8 mouse cellular contexts compared by ENCODE assay signal in genomic region chr11:79590664-79591590, GRCm38 (mm10). TPM values are rescaled to one million over a fixed set of nuclear protein-coding genes. Genes with fewer than 3 reads are reported as not detected.
DNase-seq lines count a peak whose midpoint lies in the region; ATAC-seq and TF ChIP-seq lines count a peak whose summit lies in the region.

TSS of gene Rab11fip4 (plus strand) at chr11:79591212.

- H3K79me2 ChIP-seq in heart, adult 2 months (replicated peaks; ENCODE audit: control insufficient read depth, insufficient read depth, low read length), result no peaks in the 10 kb centered on the region

- 2% methylated on average over 80 of the region's 98 CpGs for WGBS in heart, adult 2 months
- 1% methylated on average over 89 of the region's 98 CpGs for WGBS in hindbrain, embryonic 16.5 days
- WGBS in limb, embryonic 13.5 days, result 1% methylated on average over 85 of the region's 98 CpGs

- TF ChIP-seq POLR2A in heart, adult 2 months (IDR thresholded peaks at IDR 0.05; ENCODE audit: insufficient read depth, low read depth, low read length), result no peak

- no peak for TF ChIP-seq CTCF in heart, adult 2 months (IDR thresholded peaks at IDR 0.05)

- intact Hi-C loops in heart, adult 2 months (cut with DNase I), result no loop called here

- H3K4me1 ChIP-seq in heart, adult 2 months (ENCODE audit: control insufficient read depth, insufficient read depth, low read length), result no peaks in the 10 kb centered on the region
- peaks cover 17% of the 10 kb centered on the region for H3K4me1 ChIP-seq in hindbrain, embryonic 16.5 days (ENCODE audit: control insufficient read depth, insufficient read depth, low read depth, low read length)
- peaks cover 9% of the 10 kb centered on the region for H3K4me1 ChIP-seq in limb, embryonic 13.5 days

- no peaks in the 10 kb centered on the region for H3K36me3 ChIP-seq in heart, adult 2 months (ENCODE audit: control insufficient read depth, insufficient read depth, low read length)
- H3K36me3 ChIP-seq in hindbrain, embryonic 16.5 days (ENCODE audit: control insufficient read depth, insufficient read depth, low read length), result no peaks in the 10 kb centered on the region
- H3K36me3 ChIP-seq in limb, embryonic 13.5 days, result no peaks in the 10 kb centered on the region

- peak within 1 kb of the TSS; percentile 39 for H3K4me3 ChIP-seq in heart, adult 2 months
- H3K4me3 ChIP-seq in hindbrain, embryonic 16.5 days (ENCODE audit: low read length), result peak within 1 kb of the TSS; percentile 75
- peak within 1 kb of the TSS; percentile 63 for H3K4me3 ChIP-seq in limb, embryonic 13.5 days

- H3K4me2 ChIP-seq in hindbrain, embryonic 16.5 days (ENCODE audit: low read length), result peak within 1 kb of the TSS; percentile 80
- peak within 1 kb of the TSS; percentile 95 for H3K4me2 ChIP-seq in limb, embryonic 13.5 days (replicated peaks)

- no peak within 1 kb of the TSS for H3K9ac ChIP-seq in heart, adult 2 months (ENCODE audit: low read depth, low read length)
- peak within 1 kb of the TSS; percentile 87 for H3K9ac ChIP-seq in hindbrain, embryonic 16.5 days (ENCODE audit: low read depth, low read length)
- H3K9ac ChIP-seq in limb, embryonic 13.5 days, result peak within 1 kb of the TSS; percentile 73

- H3K9me3 ChIP-seq in hindbrain, embryonic 16.5 days (ENCODE audit: control insufficient read depth, low read length), result no peaks in the 10 kb centered on the region
- H3K9me3 ChIP-seq in limb, embryonic 13.5 days, result no peaks in the 10 kb centered on the region

- no peak for DNase-seq in heart, adult 2 months
- DNase-seq in heart, adult 11 months, result no peak
- DNase-seq in R1 (ENCODE audit: low read depth, low spot score) (peak; percentile 82), MN1 (ENCODE audit: low spot score) (no peak)
- peak; percentile 76 for DNase-seq in embryo, embryonic 11 days
- peak; percentile 89 for DNase-seq in retina, postnatal 1 day

- H3K27me3 ChIP-seq in heart, adult 2 months (ENCODE audit: control insufficient read depth, insufficient read depth, low read length), result peaks cover 12% of the 10 kb centered on the region
- 0 out of 2 replicates have a peak, but pooled peaks cover 2% of the 10 kb centered on the region for H3K27me3 ChIP-seq in hindbrain, embryonic 16.5 days (replicated peaks; ENCODE audit: control insufficient read depth, insufficient read depth, low read length)
- H3K27me3 ChIP-seq in limb, embryonic 13.5 days, result peaks cover 59% of the 10 kb centered on the region

- no peak within 1 kb of the TSS for H3K27ac ChIP-seq in heart, adult 2 months
- peak within 1 kb of the TSS; percentile 82 for H3K27ac ChIP-seq in hindbrain, embryonic 16.5 days (ENCODE audit: low read depth, low read length)
- no peak within 1 kb of the TSS for H3K27ac ChIP-seq in limb, embryonic 13.5 days

- peak; percentile 87 for ATAC-seq in hindbrain, embryonic 16.5 days
- ATAC-seq in limb, embryonic 13.5 days (ENCODE audit: low FRiP score, low read depth), result peak; percentile 68

- no peak for TF ChIP-seq EP300 in heart, adult 2 months (IDR thresholded peaks at IDR 0.05; ENCODE audit: insufficient read depth, low read depth, low read length)

RNA-seq across cellular contexts. Expression of gene Rab11fip4, which starts in this region (rescaled TPM):
- total RNA-seq in heart, adult 2 months (2021), result under 1 TPM; 0.11 to 0.26 TPM
- polyA plus RNA-seq in heart, adult 2 months (2012; rRNA removed), result 0.20 and 0.66 TPM in 2 replicates
- 20.0 and 27.8 TPM in 2 replicates for polyA plus RNA-seq in hindbrain, embryonic 16.5 days (2015; fragmentation: Nextera tagmentation; extraction: Ambion mirVana)
- polyA plus RNA-seq in limb, embryonic 13.5 days (2015; fragmentation: Nextera tagmentation; extraction: Ambion mirVana), result 10.7 and 12.4 TPM in 2 replicates

Comparison
In these comparisons a context has a peak if more than half of its experiments do, and no peak if none do; other contexts are left out.
1. DNase-seq: peak in R1 (single experiment), embryo, embryonic 11 days (single experiment) and retina, postnatal 1 day (single experiment); none in heart, adult 2 months (0 of 2), heart, adult 11 months (single experiment) and MN1 (single experiment).
2. Peak in every context shown above with its lines, with median percentiles within 50 percentile points of each other: H3K4me3 ChIP-seq.